Mouse (Mus musculus) lung, embryonic 14.5 days (tissue): ENCODE results near the gene Psmd13. TPM values are rescaled to one million over a fixed set of nuclear protein-coding genes. Genes with fewer than 3 reads are reported as not detected.
A peak's percentile ranks its signal among the peaks of the same experiment; 100 is the strongest.

Experiments used
- ATAC-seq: fragments of 200-750 bp; cut with Nextera tagmentation; 2 replicates; pipeline ENCODE4 v1.8.0; 2017; ENCODE audit warnings: mild to moderate bottlenecking, moderate TSS enrichment, moderate library complexity; ENCODE audit not compliant: insufficient read depth
- DNase-seq: peaks from one replicate; pipeline ENCODE4 v3.0.0-alpha.2; 2015
- H3K27ac ChIP-seq: fragments of 300-500 bp; sonication (generic); 2 replicates; pipeline ENCODE4 v1.5.1; 2014; ENCODE audit warnings: low read depth, mild to moderate bottlenecking, moderate library complexity
- H3K27me3 ChIP-seq: fragments of 300-500 bp; sonication (generic); 2 replicates; pipeline ENCODE4 v1.6.1; 2014; ENCODE audit warnings: low read length, control low read depth; ENCODE audit not compliant: insufficient read depth
- H3K36me3 ChIP-seq: fragments of 300-500 bp; sonication (generic); 2 replicates; pipeline ENCODE4 v1.6.1; 2014; ENCODE audit warnings: control low read depth; ENCODE audit not compliant: insufficient read depth
- H3K4me1 ChIP-seq: fragments of 300-500 bp; sonication (generic); 2 replicates; pipeline ENCODE4 v1.6.1; 2014; ENCODE audit warnings: antibody characterized with exemption, control low read depth; ENCODE audit not compliant: insufficient read depth
- H3K4me2 ChIP-seq: fragments of 300-500 bp; sonication (generic); 2 replicates; pipeline ENCODE4 v1.6.1; 2014; ENCODE audit warnings: mild to moderate bottlenecking
- H3K4me3 ChIP-seq: fragments of 300-500 bp; sonication (generic); 2 replicates; pipeline ENCODE4 v1.5.1; 2014; ENCODE audit warnings: low read depth, low read length
- H3K9ac ChIP-seq: fragments of 300-500 bp; sonication (generic); 2 replicates; pipeline ENCODE4 v1.6.1; 2014
- H3K9me3 ChIP-seq: fragments of 300-500 bp; sonication (generic); 2 replicates; pipeline ENCODE4 v1.6.1; 2016; ENCODE audit warnings: low read depth, low read length, control low read depth
- CTCF ChIP-seq: IDR thresholded peaks from 2 replicates; pipeline ENCODE4 v1.5.1; 2016; ENCODE audit warnings: antibody characterized with exemption, low read depth
- WGBS: fragments of 180-500 bp; shearing (Covaris S2); extraction: QIAGEN DNeasy Blood & Tissue Kit; methylation state at CpG from one replicate; pipeline ENCODE4 v1.1.7; 2014; 5-methylcytosine and 5-hydroxymethylcytosine counted together
- polyA plus RNA-seq: library from polyadenylated mRNA; unstranded; fragments of >200 nt; fragmentation: Nextera tagmentation; extraction: Ambion mirVana; gene quantifications from 2 replicates; pipeline ENCODE4 v1.2.1, GENCODE M21; 2014

Gene Psmd13
- polyA plus RNA-seq, 1 experiment from 2014 or later: 167 TPM

DNA sequence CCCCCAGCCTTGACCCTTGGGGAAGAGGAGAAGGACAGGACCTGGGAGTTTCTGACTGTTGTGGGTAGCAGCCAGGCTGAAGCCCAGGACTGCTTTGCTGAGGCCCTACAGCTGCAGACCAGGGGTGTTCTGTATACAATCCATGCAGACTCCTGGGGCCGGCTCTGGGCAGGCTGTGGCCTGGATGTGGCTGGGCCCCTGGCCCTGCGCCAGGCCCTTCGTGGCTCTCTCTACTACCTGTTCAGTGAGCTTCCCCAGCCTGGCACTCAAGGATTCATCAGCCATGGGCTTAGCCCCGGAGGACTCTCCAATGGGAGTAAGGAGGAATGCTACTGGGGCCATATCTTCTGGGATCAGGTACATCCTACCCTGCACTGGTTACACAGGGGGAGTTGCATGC, 61.6 kb downstream of the Psmd13 start:
- no peak overlapping the region for H3K9ac ChIP-seq
- no peaks in the 10 kb centered on the region for H3K9me3 ChIP-seq
- no peak overlapping the region for H3K4me3 ChIP-seq
- WGBS: 63% methylated on average over 4 of the region's 4 CpGs
- H3K4me1 ChIP-seq: peaks cover 15% of the 10 kb centered on the region; the same call in 1 of the 2 replicates
- no peak overlapping the region for H3K4me2 ChIP-seq
- ATAC-seq (no peak), DNase-seq (no peak)
- H3K36me3 ChIP-seq: peaks cover 35% of the 10 kb centered on the region
- TF ChIP-seq CTCF: no peak
- H3K27ac ChIP-seq: no peak overlapping the region
- H3K27me3 ChIP-seq: no peaks in the 10 kb centered on the region

DNA sequence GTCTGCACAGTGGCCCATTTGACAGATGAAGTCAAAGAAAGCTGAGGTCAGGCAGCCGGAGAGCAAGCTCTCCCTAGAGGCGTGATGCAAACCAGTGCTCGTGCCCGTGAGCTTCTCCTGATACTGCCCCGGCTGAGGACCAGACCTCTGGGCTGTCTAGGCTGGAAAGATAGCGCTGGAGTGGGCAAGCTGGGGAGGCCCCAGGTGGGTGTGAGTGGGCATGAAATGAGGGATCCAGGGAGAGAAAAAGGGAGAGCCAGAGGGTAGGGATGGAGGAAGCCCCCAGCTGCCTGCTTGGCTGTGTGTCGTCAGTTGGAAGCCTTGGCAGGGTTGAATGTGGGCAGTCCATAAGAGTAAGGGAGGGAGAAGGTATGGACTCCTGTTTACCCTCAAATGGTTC, 62.5 kb downstream of the Psmd13 start:
- 79% methylated on average over 7 of the region's 7 CpGs for WGBS
- no peak for TF ChIP-seq CTCF
- peaks cover 12% of the 10 kb centered on the region; the same call in 1 of the 2 replicates for H3K4me1 ChIP-seq

DNA sequence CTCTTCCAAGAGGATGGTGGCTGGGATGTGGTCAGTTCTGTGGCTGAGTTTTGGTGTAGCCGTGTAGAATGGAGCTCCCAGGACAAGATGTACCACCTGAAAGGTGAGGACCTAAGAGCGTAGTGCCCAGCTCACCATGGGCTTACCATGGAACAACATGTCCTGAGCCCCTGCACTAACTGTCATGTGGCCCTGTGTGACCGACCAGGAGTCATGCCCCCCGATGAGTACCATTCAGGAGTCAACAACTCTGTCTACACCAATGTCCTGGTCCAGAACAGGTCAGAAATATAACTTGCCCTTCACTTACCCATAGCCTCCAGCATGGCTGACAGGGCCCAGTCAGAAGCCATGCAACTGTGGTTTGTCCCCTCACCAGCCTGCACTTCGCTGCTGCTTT, 63.5 kb downstream of the Psmd13 start:
- no peak for DNase-seq
- peaks cover 53% of the 10 kb centered on the region for H3K36me3 ChIP-seq
- no peak overlapping the region for H3K4me2 ChIP-seq
- no peak overlapping the region for H3K27ac ChIP-seq
- ATAC-seq: no peak
- no peaks in the 10 kb centered on the region for H3K27me3 ChIP-seq
- 96% methylated on average over 5 of the region's 5 CpGs for WGBS
- no peak overlapping the region for H3K9ac ChIP-seq
- no peak for TF ChIP-seq CTCF
- peaks cover 13% of the 10 kb centered on the region; the same call in 1 of the 2 replicates for H3K4me1 ChIP-seq
- H3K9me3 ChIP-seq: no peaks in the 10 kb centered on the region
- H3K4me3 ChIP-seq: no peak overlapping the region

More for the DNA sequence above, 62.5 kb downstream of the Psmd13 start:
- Histone ChIP-seq H3K4me3 (no peak overlapping the region), H3K4me2 (no peak overlapping the region), H3K27me3 (no peaks in the 10 kb centered on the region), H3K9me3 (no peaks in the 10 kb centered on the region), H3K9ac (no peak overlapping the region), H3K36me3 (peaks cover 43% of the 10 kb centered on the region), H3K27ac (no peak overlapping the region)
- ATAC-seq: no peak
- DNase-seq: no peak

DNA sequence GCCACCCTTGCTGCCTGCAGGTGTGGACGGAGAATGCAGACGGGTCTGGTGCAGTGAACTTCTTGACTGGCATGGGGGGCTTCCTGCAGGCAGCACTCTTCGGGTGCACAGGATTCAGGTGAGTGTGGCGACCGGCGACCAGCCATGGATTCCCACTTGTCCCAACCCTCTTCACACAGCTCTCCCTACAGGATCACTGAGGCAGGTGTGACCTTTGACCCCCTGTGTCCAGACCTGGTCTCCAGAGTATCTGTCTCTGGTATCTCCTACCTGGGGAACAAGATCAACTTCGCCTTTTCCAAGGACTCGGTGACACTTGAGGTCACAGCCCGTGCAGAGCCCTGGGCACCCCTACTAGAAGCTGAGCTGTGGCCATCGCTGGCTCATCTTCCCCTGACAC, 64.5 kb downstream of the Psmd13 start:
- ATAC-seq: no peak
- Histone ChIP-seq H3K9me3 (no peaks in the 10 kb centered on the region), H3K36me3 (peaks cover 55% of the 10 kb centered on the region), H3K9ac (no peak overlapping the region), H3K4me1 (peaks cover 8% of the 10 kb centered on the region; the same call in 1 of the 2 replicates), H3K27me3 (no peaks in the 10 kb centered on the region), H3K27ac (no peak overlapping the region), H3K4me3 (no peak overlapping the region), H3K4me2 (no peak overlapping the region)
- no peak for DNase-seq
- WGBS: 87% methylated on average over 10 of the region's 10 CpGs
- TF ChIP-seq CTCF: no peak

DNA sequence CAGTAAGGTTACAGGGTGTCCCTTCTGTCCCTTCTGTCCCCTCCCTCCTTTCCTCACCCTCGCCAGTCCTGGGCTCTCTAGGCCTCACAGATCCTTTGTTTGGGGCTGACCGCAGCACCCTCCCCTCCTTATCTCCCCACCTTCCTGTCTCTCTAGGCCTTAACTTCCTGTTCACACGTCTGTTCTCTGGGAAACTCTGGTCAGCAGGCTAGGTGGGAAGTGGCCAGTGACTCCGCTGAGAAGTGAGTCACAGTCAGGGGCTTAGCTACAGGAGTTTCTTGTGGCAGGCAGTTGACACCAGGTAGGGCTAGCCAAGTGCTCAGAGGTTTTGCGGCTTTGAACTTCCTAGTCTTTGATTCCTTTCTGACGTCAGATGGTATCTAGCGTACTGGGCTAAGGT, 65.2 kb downstream of the Psmd13 start:
- Histone ChIP-seq H3K4me1 (peaks cover 8% of the 10 kb centered on the region; the same call in 1 of the 2 replicates), H3K9ac (no peak overlapping the region), H3K27me3 (no peaks in the 10 kb centered on the region), H3K4me2 (no peak overlapping the region), H3K36me3 (peaks cover 55% of the 10 kb centered on the region), H3K4me3 (no peak overlapping the region), H3K27ac (peak overlapping the region; percentile 27; the same call in 1 of the 2 replicates), H3K9me3 (no peaks in the 10 kb centered on the region)
- 44% methylated on average over 7 of the region's 7 CpGs for WGBS
- ATAC-seq: no peak
- TF ChIP-seq CTCF: no peak
- no peak for DNase-seq

DNA sequence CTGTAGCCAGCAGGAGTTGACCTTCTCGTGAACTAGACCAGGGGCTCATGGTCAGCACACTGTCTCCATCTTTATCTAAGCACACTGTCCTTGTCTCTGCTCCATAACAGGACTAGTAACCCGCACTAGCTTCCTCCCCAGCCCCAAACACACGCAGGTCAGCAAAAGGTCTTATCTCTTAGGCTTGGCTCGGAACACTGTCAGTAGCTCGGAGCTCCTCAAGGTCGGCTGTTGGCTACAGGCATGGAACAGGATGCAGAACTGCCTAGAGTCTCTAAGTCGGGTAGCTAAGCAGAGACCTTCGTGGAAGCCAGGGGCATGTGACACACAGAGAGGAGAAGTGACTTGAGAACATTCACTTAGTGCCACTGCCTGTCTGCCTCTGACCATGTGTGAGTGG, 66.4 kb downstream of the Psmd13 start:
- no peak overlapping the region for H3K27ac ChIP-seq

More for the DNA sequence above, 66.4 kb downstream of the Psmd13 start:
- TF ChIP-seq CTCF: no peak
- 0 out of 2 replicates have a peak, but pooled peaks cover 3% of the 10 kb centered on the region for H3K4me1 ChIP-seq
- H3K9ac ChIP-seq: no peak overlapping the region
- H3K4me2 ChIP-seq: no peak overlapping the region
- H3K9me3 ChIP-seq: no peaks in the 10 kb centered on the region
- H3K27me3 ChIP-seq: no peaks in the 10 kb centered on the region
- no peak overlapping the region for H3K4me3 ChIP-seq
- no peak for ATAC-seq
- peaks cover 55% of the 10 kb centered on the region for H3K36me3 ChIP-seq
- WGBS: 78% methylated on average over 8 of the region's 8 CpGs
- DNase-seq: no peak

Other genes starting within 250 kb of the Psmd13 start
- not detected in 2 replicates for gene Olfr53, start 235.5 kb upstream of the Psmd13 start, polyA plus RNA-seq
- gene Olfr539, start 222.0 kb upstream of the Psmd13 start, polyA plus RNA-seq: not detected in 2 replicates
- not detected in 2 replicates for gene Olfr45, start 200.0 kb upstream of the Psmd13 start, polyA plus RNA-seq
- gene Olfr541, start 184.7 kb upstream of the Psmd13 start, polyA plus RNA-seq: not detected in 2 replicates
- gene Cyp2e1, start 118.2 kb upstream of the Psmd13 start, polyA plus RNA-seq: 0.09 TPM in 1 of 2 replicates, not detected in the other
- 0.68 TPM in 1 of 2 replicates, not detected in the other for gene Syce1, start 94.1 kb upstream of the Psmd13 start, polyA plus RNA-seq
- 0.77 and 0.83 TPM in 2 replicates for gene Zfp941, start 59.8 kb upstream of the Psmd13 start, polyA plus RNA-seq
- gene Urah, start 47.0 kb upstream of the Psmd13 start, polyA plus RNA-seq: 2.2 and 3.2 TPM in 2 replicates
- gene Scgb1c1, start 36.4 kb upstream of the Psmd13 start, polyA plus RNA-seq: not detected in 2 replicates
- 0.18 TPM in 1 of 2 replicates, not detected in the other for gene Odf3, start 34.2 kb upstream of the Psmd13 start, polyA plus RNA-seq
- not detected in 2 replicates for gene Gm45785, start 25.6 kb upstream of the Psmd13 start, polyA plus RNA-seq
- 53.8 and 54.8 TPM in 2 replicates for gene Ric8a, start 25.0 kb upstream of the Psmd13 start, polyA plus RNA-seq
- gene Bet1l, start 24.4 kb upstream of the Psmd13 start, polyA plus RNA-seq: 40.9 and 47.0 TPM in 2 replicates
- gene Sirt3, start 341 bp downstream of the Psmd13 start, polyA plus RNA-seq: 16.6 and 18.2 TPM in 2 replicates
- 1.7 TPM in 1 of 2 replicates, not detected in the other for gene Cox8b, start 18.5 kb downstream of the Psmd13 start, polyA plus RNA-seq
- 0.08 TPM in 1 of 2 replicates, not detected in the other for gene Nlrp6, start 38.9 kb downstream of the Psmd13 start, polyA plus RNA-seq
- gene Pgghg, start 59.4 kb downstream of the Psmd13 start, polyA plus RNA-seq: 20.7 and 22.6 TPM in 2 replicates
- gene Ifitm5, start 68.3 kb downstream of the Psmd13 start, polyA plus RNA-seq: 1.0 and 1.3 TPM in 2 replicates
- not detected in 2 replicates for gene Gm45717, start 74.0 kb downstream of the Psmd13 start, polyA plus RNA-seq
- gene Ifitm2, start 74.0 kb downstream of the Psmd13 start, polyA plus RNA-seq: 1,035 and 1,087 TPM in 2 replicates
- 35.4 and 42.5 TPM in 2 replicates for gene Ifitm1, start 85.3 kb downstream of the Psmd13 start, polyA plus RNA-seq
- 164 and 183 TPM in 2 replicates for gene Ifitm3, start 128.8 kb downstream of the Psmd13 start, polyA plus RNA-seq
- 0.49 and 1.1 TPM in 2 replicates for gene Ifitm6, start 136.0 kb downstream of the Psmd13 start, polyA plus RNA-seq
- gene Gm17387, start 147.2 kb downstream of the Psmd13 start, polyA plus RNA-seq: not detected in 2 replicates
- gene B4galnt4, start 179.1 kb downstream of the Psmd13 start, polyA plus RNA-seq: 5.6 and 7.1 TPM in 2 replicates
- gene Pkp3, start 196.2 kb downstream of the Psmd13 start, polyA plus RNA-seq: 7.5 and 8.7 TPM in 2 replicates
- gene Sigirr, start 218.6 kb downstream of the Psmd13 start, polyA plus RNA-seq: 7.8 and 9.8 TPM in 2 replicates
- 4.2 and 4.3 TPM in 2 replicates for gene Ano9, start 235.8 kb downstream of the Psmd13 start, polyA plus RNA-seq
- gene Ptdss2, start 240.4 kb downstream of the Psmd13 start, polyA plus RNA-seq: 50.6 and 57.7 TPM in 2 replicates